Mouse (Mus musculus): ENCODE measurements at regions not wholly inside any gene's neighbourhood (a gene's known extent, or its start where the extent isn't known, plus 50 kb on each side); places are given as distances from the start of the nearest gene placed in this dataset.

GRCm38 (mm10) chr2:19049877-19050731, 52.0 kb downstream of the 4930426L09Rik start:
- no peak for DNase-seq

- DNase-seq, result no peak
These were observed 57.4 kb downstream of the 4930426L09Rik start for GRCm38 (mm10) chr2:19055500-19055899.

GRCm38 (mm10) chr2:19057859-19058258, 59.7 kb downstream of the 4930426L09Rik start:
- no peak for DNase-seq

- DNase-seq, result no peak
These were observed 60.6 kb downstream of the 4930426L09Rik start for GRCm38 (mm10) chr2:19058765-19059164.

GRCm38 (mm10) chr2:19059246-19059645, 61.1 kb downstream of the 4930426L09Rik start:
- no peak for DNase-seq

- DNase-seq, result peak in 1 of 2 experiments; percentile 17
These were observed 62.2 kb downstream of the 4930426L09Rik start for GRCm38 (mm10) chr2:19060218-19060915.

GRCm38 (mm10) chr2:19064560-19065362, 66.6 kb downstream of the 4930426L09Rik start:
- no peak for DNase-seq

GRCm38 (mm10) chr2:19065511-19065910, 67.4 kb downstream of the 4930426L09Rik start:
- DNase-seq, result no peak

- DNase-seq, result no peak
These were observed 70.0 kb downstream of the 4930426L09Rik start for GRCm38 (mm10) chr2:19068161-19068560.

GRCm38 (mm10) chr2:19083816-19084215, 85.7 kb downstream of the 4930426L09Rik start:
- DNase-seq, result no peak

- DNase-seq, result no peak
These were observed 87.0 kb downstream of the 4930426L09Rik start for GRCm38 (mm10) chr2:19085105-19085504.

- DNase-seq, result no peak
These were observed 88.0 kb downstream of the 4930426L09Rik start for GRCm38 (mm10) chr2:19086167-19086566.

GRCm38 (mm10) chr2:19086621-19087020, 88.5 kb downstream of the 4930426L09Rik start:
- peak; percentile 49 to 61 for DNase-seq

- DNase-seq, result no peak
These were observed 99.7 kb upstream of the Armc3 start for GRCm38 (mm10) chr2:19099384-19099783.

- no peak for DNase-seq
These were observed 90.3 kb upstream of the Armc3 start for GRCm38 (mm10) chr2:19108753-19109152.

GRCm38 (mm10) chr2:19119871-19120270, 79.2 kb upstream of the Armc3 start:
- DNase-seq, result no peak

GRCm38 (mm10) chr2:19132864-19133263, 66.2 kb upstream of the Armc3 start:
- no peak for DNase-seq

GRCm38 (mm10) chr2:19142586-19142985, 56.5 kb upstream of the Armc3 start:
- DNase-seq, result peak; percentile 14 to 32

- DNase-seq, result no peak
These were observed 53.7 kb upstream of the Armc3 start for GRCm38 (mm10) chr2:19145412-19145811.

- peak; percentile 34 to 47 for DNase-seq
These were observed 53.2 kb upstream of the Armc3 start for GRCm38 (mm10) chr2:19145881-19146280.

GRCm38 (mm10) chr2:19146289-19146688, 52.8 kb upstream of the Armc3 start:
- peak; percentile 5 to 11 for DNase-seq

- peak; percentile 6 to 21 for DNase-seq
These were observed 50.3 kb upstream of the Armc3 start for GRCm38 (mm10) chr2:19148812-19149211.

Data from kidney, adult 8-10 months (tissue).